Mouse (Mus musculus): Measurements from ENCODE around the gene Anp32e. TPM values are rescaled to one million over a fixed set of nuclear protein-coding genes. Genes with fewer than 3 reads are reported as not detected.
"Not testable (repeated sequence)": the region's sequence is repeated elsewhere in the genome, so short reads cannot be mapped to it uniquely, and the experiment has no call there.

Gene Anp32e
- total RNA-seq, 2 experiments from 2014 or later, result 153 to 717 TPM

GRCm38 (mm10) chr3:95963681-95964080 is 34.6 kb downstream of the Anp32e start:
- ATAC-seq (replicated peaks; ENCODE audit: low FRiP score, poor library complexity, severe bottlenecking), result no peak

GRCm38 (mm10) chr3:95965518-95966451 is 36.7 kb downstream of the Anp32e start:
- no peak for ATAC-seq (replicated peaks; ENCODE audit: low FRiP score, poor library complexity, severe bottlenecking)

- no peak for ATAC-seq (replicated peaks; ENCODE audit: low FRiP score, poor library complexity, severe bottlenecking)
Observed at GRCm38 (mm10) chr3:95969277-95969676, 40.2 kb downstream of the Anp32e start.

- ATAC-seq (replicated peaks; ENCODE audit: low FRiP score, poor library complexity, severe bottlenecking), result not testable (repeated sequence)
Observed at GRCm38 (mm10) chr3:95970661-95971060, 41.6 kb downstream of the Anp32e start.

GRCm38 (mm10) chr3:95972251-95972872 is 43.3 kb downstream of the Anp32e start:
- ATAC-seq (replicated peaks; ENCODE audit: low FRiP score, poor library complexity, severe bottlenecking), result no peak

- ATAC-seq (replicated peaks; ENCODE audit: low FRiP score, poor library complexity, severe bottlenecking), result no peak
Observed at GRCm38 (mm10) chr3:95972873-95973634, 44.0 kb downstream of the Anp32e start.

- ATAC-seq (replicated peaks; ENCODE audit: low FRiP score, poor library complexity, severe bottlenecking), result no peak
Observed at GRCm38 (mm10) chr3:95977079-95977478, 48.0 kb downstream of the Anp32e start.

- not testable (repeated sequence) for ATAC-seq (replicated peaks; ENCODE audit: low FRiP score, poor library complexity, severe bottlenecking)
Observed at GRCm38 (mm10) chr3:95977587-95977986, 48.5 kb downstream of the Anp32e start.

- no peak for ATAC-seq (replicated peaks; ENCODE audit: low FRiP score, poor library complexity, severe bottlenecking)
Observed at GRCm38 (mm10) chr3:95978265-95978664, 49.2 kb downstream of the Anp32e start.

GRCm38 (mm10) chr3:95980276-95980970 is 51.4 kb downstream of the Anp32e start:
- ATAC-seq (replicated peaks; ENCODE audit: low FRiP score, poor library complexity, severe bottlenecking), result no peak

GRCm38 (mm10) chr3:95982129-95982528 is 53.1 kb downstream of the Anp32e start:
- ATAC-seq (replicated peaks; ENCODE audit: low FRiP score, poor library complexity, severe bottlenecking), result no peak

- no peak for ATAC-seq (replicated peaks; ENCODE audit: low FRiP score, poor library complexity, severe bottlenecking)
Observed at GRCm38 (mm10) chr3:95985209-95986000, 56.4 kb downstream of the Anp32e start.

- ATAC-seq (replicated peaks; ENCODE audit: low FRiP score, poor library complexity, severe bottlenecking), result no peak
Observed at GRCm38 (mm10) chr3:95986001-95986622, 57.1 kb downstream of the Anp32e start.

- no peak for ATAC-seq (replicated peaks; ENCODE audit: low FRiP score, poor library complexity, severe bottlenecking)
Observed at GRCm38 (mm10) chr3:95986984-95987383, 57.9 kb downstream of the Anp32e start.

- ATAC-seq (replicated peaks; ENCODE audit: low FRiP score, poor library complexity, severe bottlenecking), result peak; percentile 7; the same call in 1 of the 2 replicates
Observed at GRCm38 (mm10) chr3:95987386-95988110, 58.5 kb downstream of the Anp32e start.

- ATAC-seq (replicated peaks; ENCODE audit: low FRiP score, poor library complexity, severe bottlenecking), result no peak
Observed at GRCm38 (mm10) chr3:95988138-95988537, 59.1 kb downstream of the Anp32e start.

- ATAC-seq (replicated peaks; ENCODE audit: low FRiP score, poor library complexity, severe bottlenecking), result no peak
Observed at GRCm38 (mm10) chr3:95988969-95989368, 59.9 kb downstream of the Anp32e start.

GRCm38 (mm10) chr3:95990413-95990941 is 61.4 kb downstream of the Anp32e start:
- ATAC-seq (replicated peaks; ENCODE audit: low FRiP score, poor library complexity, severe bottlenecking), result no peak

Measured in erythroid progenitor cell, adult 5-6 weeks (primary cell).